Mouse (Mus musculus) heart, postnatal 10 days (tissue): ENCODE results near the gene Klk15. TPM values are rescaled to one million over a fixed set of nuclear protein-coding genes. Genes with fewer than 3 reads are reported as not detected.
"Not testable (repeated sequence)": the region's sequence is repeated elsewhere in the genome, so short reads cannot be mapped to it uniquely, and the experiment has no call there.

Experiments
- DNase-seq, 2 experiments: peaks; one replicate each; pipeline ENCODE4 v3.0.0; 2021
- intact Hi-C: fragments of 180-260 bp; cut with DNase I; formaldehyde crosslinking; loops from one replicate; pipeline ENCODE4 v1.15.1; 2025
- total RNA-seq, 2 experiments: library from RNA; stranded (reverse); gene quantifications; 2 replicates each; pipeline ENCODE4 v1.2.3; 2021

The Klk15 gene
- not detected for total RNA-seq

- intact Hi-C loops: no loop called here
- DNase-seq: no peak
These were observed at the start of gene Klk15 for GRCm38 (mm10) chr7:43933440-43933839. Gene Klk15 (plus strand): TSS chr7:43933740.

- DNase-seq: no peak
- intact Hi-C loops: no loop called here
These were observed 42.2 kb upstream of the Klk15 start for GRCm38 (mm10) chr7:43891365-43891764.

GRCm38 (mm10) chr7:43891788-43892187 is 41.8 kb upstream of the Klk15 start:
- intact Hi-C loops: no loop called here

GRCm38 (mm10) chr7:43894836-43895235 is 38.7 kb upstream of the Klk15 start:
- intact Hi-C loops: loop anchor here (1.0 to 2.0 kb wide), 3 partner anchors 22 to 214 kb away; no protein-coding TSS in a partner anchor
- peak; percentile 90 to 92 for DNase-seq

More at GRCm38 (mm10) chr7:43891788-43892187, 41.8 kb upstream of the Klk15 start:
- DNase-seq: no peak

GRCm38 (mm10) chr7:43914821-43915220 is 18.7 kb upstream of the Klk15 start:
- intact Hi-C loops: no loop called here
- no peak for DNase-seq

GRCm38 (mm10) chr7:43918426-43918825 is 15.1 kb upstream of the Klk15 start:
- intact Hi-C loops: no loop called here
- DNase-seq: no peak

- intact Hi-C loops: no loop called here
- no peak for DNase-seq
These were observed 14.7 kb upstream of the Klk15 start for GRCm38 (mm10) chr7:43918871-43919270.

GRCm38 (mm10) chr7:43919559-43920451 is 13.7 kb upstream of the Klk15 start:
- intact Hi-C loops: loop anchor here (2.0 kb wide), 1 partner anchor 47 kb away; no protein-coding TSS in a partner anchor
- peak; percentile 52 to 78 for DNase-seq

GRCm38 (mm10) chr7:43920582-43920981 is 13.0 kb upstream of the Klk15 start:
- intact Hi-C loops: loop anchor here (2.0 kb wide), 1 partner anchor 48 kb away; no protein-coding TSS in a partner anchor
- no peak for DNase-seq

- intact Hi-C loops: loop anchor here (2.0 kb wide), 1 partner anchor 48 kb away; no protein-coding TSS in a partner anchor
- DNase-seq: no peak
These were observed 12.5 kb upstream of the Klk15 start for GRCm38 (mm10) chr7:43921087-43921486.

- intact Hi-C loops: loop anchor here (2.0 kb wide), 1 partner anchor 49 kb away; no protein-coding TSS in a partner anchor
- DNase-seq: no peak
These were observed 11.6 kb upstream of the Klk15 start for GRCm38 (mm10) chr7:43921941-43922340.

- intact Hi-C loops: no loop called here
- peak in 1 of 2 experiments; percentile 15 for DNase-seq
These were observed 7.6 kb upstream of the Klk15 start for GRCm38 (mm10) chr7:43925985-43926384.

GRCm38 (mm10) chr7:43928521-43928920 is 5.0 kb upstream of the Klk15 start:
- intact Hi-C loops: no loop called here
- DNase-seq: no peak

GRCm38 (mm10) chr7:43932337-43932736 is 1.2 kb upstream of the Klk15 start:
- intact Hi-C loops: no loop called here
- DNase-seq: no peak

- no peak for DNase-seq
- intact Hi-C loops: no loop called here
These were observed 1.2 kb downstream of the Klk15 start for GRCm38 (mm10) chr7:43934747-43935146.

GRCm38 (mm10) chr7:43936551-43936950 is 3.0 kb downstream of the Klk15 start:
- intact Hi-C loops: no loop called here

GRCm38 (mm10) chr7:43942293-43942692 is 8.8 kb downstream of the Klk15 start:
- DNase-seq, intact Hi-C loops: not testable (repeated sequence)

More at GRCm38 (mm10) chr7:43936551-43936950, 3.0 kb downstream of the Klk15 start:
- DNase-seq: no peak

GRCm38 (mm10) chr7:43944727-43945264 is 11.3 kb downstream of the Klk15 start:
- no peak for DNase-seq
- intact Hi-C loops: no loop called here

GRCm38 (mm10) chr7:43950364-43950763 is 16.8 kb downstream of the Klk15 start, which contains the start of gene Klk1b8:
Gene Klk1b8 (plus strand): TSS chr7:43950664.
- no peak for DNase-seq
- intact Hi-C loops: no loop called here

GRCm38 (mm10) chr7:43952703-43953102 is 19.2 kb downstream of the Klk15 start:
- intact Hi-C loops: no loop called here
- no peak for DNase-seq

GRCm38 (mm10) chr7:43966451-43966850 is 32.9 kb downstream of the Klk15 start, which contains the start of gene Klk1b1:
Gene Klk1b1 (plus strand): TSS chr7:43966751.
- no peak for DNase-seq
- intact Hi-C loops: no loop called here
